Mouse (Mus musculus): Measurements from ENCODE around the gene Gm21650. TPM values are rescaled to one million over a fixed set of nuclear protein-coding genes. Genes with fewer than 3 reads are reported as not detected.
"Not testable (repeated sequence)": the region's sequence is repeated elsewhere in the genome, so short reads cannot be mapped to it uniquely, and the experiment has no call there.

The Gm21650 gene
- not detected for total RNA-seq (2021)
- long read RNA-seq = 0 reads

DNA sequence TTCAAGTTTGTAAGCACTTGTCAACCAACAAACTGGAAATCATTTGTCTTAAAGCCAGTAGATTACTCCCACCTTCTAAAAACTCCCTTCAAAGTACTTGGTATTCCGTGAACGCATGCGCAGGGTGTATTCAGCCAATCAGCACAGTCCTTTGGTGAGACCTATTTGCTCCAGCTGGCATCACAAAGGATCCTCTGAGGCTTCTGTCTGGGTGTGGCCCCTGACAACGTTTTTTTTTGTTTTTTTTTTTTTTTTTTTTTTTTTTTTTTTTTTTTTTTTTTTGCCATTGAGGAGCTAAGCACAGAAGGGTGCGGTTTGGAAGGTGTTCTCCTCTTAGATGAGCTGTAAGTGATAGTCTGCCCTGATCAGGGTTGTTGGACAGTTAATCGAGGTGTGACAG lies at the start of gene Gm21650:
Gene Gm21650 (plus strand): TSS at position 301 of the 400 bp plus-strand sequence.
- DNase-seq (ENCODE audit: low spot score in 2 of 2) = not testable (repeated sequence)
